Mouse (Mus musculus): ENCODE results near the gene Trmt44.

Gene Trmt44

DNA sequence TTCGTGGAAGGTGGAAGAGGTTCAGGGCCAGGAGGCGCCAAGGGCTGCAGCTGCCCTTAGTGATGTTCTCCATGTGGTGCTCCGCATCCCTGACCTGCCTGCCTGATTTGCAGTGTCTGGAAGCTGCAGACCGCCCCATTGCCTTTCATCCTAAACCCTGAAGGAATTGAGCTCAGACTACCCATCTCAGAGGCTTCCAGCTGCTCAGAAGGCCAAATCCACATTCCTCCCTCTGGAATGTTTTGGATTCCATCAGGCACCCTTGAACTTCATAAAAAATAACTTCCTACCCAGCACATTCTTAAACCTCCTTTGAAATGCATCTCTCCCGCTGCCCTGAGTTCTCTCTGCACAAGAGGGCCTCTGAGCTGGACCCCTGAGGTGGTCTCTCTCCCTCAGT lies 34.3 kb downstream of the Trmt44 start:
- DNase-seq = no peak

DNA sequence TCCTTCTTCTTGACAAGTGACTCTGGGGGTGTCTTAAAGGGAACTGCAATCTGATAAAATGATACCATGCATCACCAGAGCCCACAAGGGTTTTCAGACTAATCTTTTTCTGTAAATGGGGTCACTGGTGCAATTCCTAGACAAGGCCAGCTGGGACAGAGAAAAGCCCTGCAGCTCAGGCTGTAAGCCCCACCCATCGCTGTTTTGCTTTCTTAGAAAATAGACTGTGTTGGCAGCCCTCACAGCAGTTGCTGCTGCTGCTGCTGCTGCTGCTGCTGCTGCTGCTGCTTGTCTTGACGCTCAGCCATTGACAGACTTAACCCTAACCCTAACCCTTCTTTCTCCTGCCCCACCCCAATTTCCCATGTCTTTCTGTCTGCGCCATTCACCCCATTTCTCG lies 35.3 kb downstream of the Trmt44 start:
- DNase-seq = peak; percentile 73

GRCm38 (mm10) chr5:35538022-35538421 lies 36.8 kb downstream of the Trmt44 start:
- no peak for DNase-seq

DNA sequence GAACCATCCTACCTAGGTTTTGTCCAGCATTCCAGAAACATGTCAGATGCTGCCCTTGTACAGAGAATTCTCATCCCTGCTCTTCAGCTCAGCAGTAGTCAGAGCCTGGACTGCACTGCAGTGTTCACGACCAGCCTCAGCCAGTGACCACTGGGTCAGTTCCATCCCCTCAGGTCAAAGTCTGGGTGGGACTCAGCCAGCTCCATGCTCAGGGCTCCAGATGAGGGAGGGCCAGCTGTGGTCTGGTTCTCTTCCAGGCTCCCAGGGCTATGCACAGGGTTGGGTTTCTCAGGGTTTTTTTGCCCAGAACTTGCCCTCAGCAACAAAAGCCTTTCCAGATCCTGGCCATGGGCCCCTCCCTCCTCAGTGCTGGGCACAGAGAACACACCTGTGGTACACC lies 37.4 kb downstream of the Trmt44 start:
- no peak for DNase-seq

GRCm38 (mm10) chr5:35536271-35536670 lies 38.6 kb downstream of the Trmt44 start:
- peak; percentile 51 for DNase-seq

DNA sequence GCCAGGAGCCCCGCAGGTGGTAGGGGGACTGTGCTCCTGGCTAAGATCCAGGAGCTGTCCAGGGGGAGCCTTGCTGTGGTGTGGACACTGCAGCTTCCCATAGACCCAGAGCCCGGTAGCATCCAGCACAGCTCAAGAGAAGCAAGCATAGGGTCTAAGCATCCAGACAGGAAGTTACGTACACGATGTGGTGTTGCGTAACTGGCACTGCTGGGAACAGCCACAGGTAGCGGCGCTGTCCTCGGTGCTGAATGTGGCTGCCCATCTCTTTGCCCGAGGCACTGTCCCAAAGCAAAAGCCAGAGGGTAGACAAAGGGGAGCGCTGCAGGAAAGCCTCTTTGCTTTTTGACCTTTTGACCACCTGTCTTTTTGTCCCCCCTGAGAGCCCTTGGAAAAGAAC lies 43.3 kb downstream of the Trmt44 start:
- peak; percentile 52 for DNase-seq

GRCm38 (mm10) chr5:35530442-35530841 lies 44.4 kb downstream of the Trmt44 start:
- DNase-seq = peak; percentile 93

DNA sequence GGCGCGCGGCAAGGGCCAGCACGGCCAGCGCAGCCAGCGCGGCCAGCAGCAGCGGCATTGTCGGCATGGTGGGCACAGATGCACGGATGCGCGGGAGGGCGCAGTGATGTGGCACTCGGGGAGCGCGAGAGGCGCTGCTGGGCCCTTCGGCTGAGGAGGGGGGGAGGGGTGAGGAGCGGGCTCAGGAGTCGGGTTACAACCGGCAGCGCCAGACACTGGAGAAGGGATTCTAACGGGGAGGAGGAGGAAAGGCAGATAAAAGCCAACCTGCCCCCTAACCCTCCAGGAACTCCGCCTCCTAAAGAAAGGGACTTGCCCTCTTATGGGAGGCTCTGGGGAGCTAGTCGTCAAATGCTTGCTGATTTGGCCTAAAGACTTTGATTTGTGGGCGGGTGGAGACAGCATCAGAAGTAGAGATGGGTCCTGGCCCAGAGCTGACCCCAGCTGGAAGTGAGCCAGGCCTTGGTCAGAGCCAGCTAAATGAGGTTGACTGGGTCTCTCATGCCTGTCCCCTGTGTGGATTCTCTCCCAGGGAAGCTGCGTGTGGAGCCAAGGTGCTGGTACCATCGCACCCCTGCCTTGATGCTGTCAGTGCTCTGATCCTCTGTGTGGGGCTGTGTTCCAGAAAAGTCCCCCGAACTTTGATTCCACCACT lies 49.3 kb downstream of the Trmt44 start, which contains the start of gene Cpz:
Gene Cpz, minus strand, starts transcription at position 230 of the 655 bp plus-strand sequence.
- DNase-seq = peak; percentile 94

GRCm38 (mm10) chr5:35524381-35524780 lies 50.5 kb downstream of the Trmt44 start:
- DNase-seq = no peak

GRCm38 (mm10) chr5:35523735-35524134 lies 51.1 kb downstream of the Trmt44 start:
- DNase-seq = peak; percentile 87

DNA sequence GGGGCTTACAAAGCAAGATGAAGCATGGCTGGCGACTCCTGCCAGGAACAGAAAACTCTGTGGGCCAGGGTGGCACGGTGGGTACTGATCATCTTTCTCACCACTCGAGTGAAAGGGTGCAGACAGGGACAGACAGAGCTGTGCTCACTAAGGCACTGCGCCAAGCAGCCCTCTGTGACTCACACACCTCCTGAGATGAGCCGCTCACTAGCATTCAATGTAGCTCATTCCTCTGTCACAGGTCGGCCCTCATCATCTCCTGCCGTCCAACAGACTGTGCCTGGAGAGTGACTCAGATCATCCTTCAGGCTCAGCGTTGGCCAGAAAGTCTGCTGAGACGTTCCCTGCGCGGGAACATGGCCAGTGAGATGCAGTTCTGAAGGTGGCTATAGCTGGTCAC lies 58.1 kb downstream of the Trmt44 start:
- no peak for DNase-seq

DNA sequence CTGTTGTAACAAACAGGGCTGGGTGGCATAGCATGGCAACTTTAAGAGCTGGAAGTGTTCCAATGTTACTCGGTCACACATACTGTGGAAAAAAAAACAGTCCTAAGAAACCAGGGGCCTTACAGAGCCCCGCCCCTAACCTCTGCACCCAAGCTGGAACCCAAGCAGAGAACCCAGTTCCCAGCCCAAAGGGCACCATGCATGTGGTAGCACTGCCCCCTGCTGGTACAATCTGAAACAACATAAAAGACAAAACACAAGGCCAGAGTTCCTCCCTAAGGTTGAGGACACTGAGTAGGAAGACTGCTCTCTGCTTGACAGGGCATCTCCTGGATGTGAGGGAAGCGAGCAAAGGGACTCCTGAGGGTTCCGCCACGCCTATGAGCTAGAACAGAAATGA lies 64.3 kb downstream of the Trmt44 start:
- peak; percentile 90 for DNase-seq
